Mouse (Mus musculus): ENCODE data around the gene Sft2d1.

GRCm38 (mm10) chr17:8313976-8314375 is 3.1 kb downstream of the Sft2d1 start:
- TF ChIP-seq CTCF (IDR thresholded peaks at IDR 0.05; ENCODE audit: borderline replicate concordance, control insufficient read depth, extremely low read depth, insufficient read depth, low read length, poor library complexity) (no peak), POLR2A (IDR thresholded peaks at IDR 0.05; ENCODE audit: control insufficient read depth, extremely low read depth, insufficient read depth, low read length, poor library complexity) (no peak)

Measured in thymus, adult 2 months (tissue).